Mouse (Mus musculus) G1E (cell line): ENCODE measurements around the gene F2rl3. TPM values are rescaled to one million over a fixed set of nuclear protein-coding genes. Genes with fewer than 3 reads are reported as not detected.
A peak's percentile ranks its signal among the peaks of the same experiment; 100 is the strongest.

Source experiments
- ATAC-seq: 2 replicates; pipeline ENCODE4 v1.8.0; 2016; ENCODE audit warnings: mild to moderate bottlenecking; ENCODE audit not compliant: insufficient number of reproducible peaks, poor library complexity, low FRiP score, severe bottlenecking; ENCODE audit errors: extremely low read depth
- DNase-seq: peaks from one replicate; pipeline ENCODE4 v3.0.0; 2012; ENCODE audit warnings: low spot score
- H3K27me3 ChIP-seq: 2 replicates; pipeline ENCODE4 v1.6.1; 2012; ENCODE audit warnings: mild to moderate bottlenecking, low read length, inconsistent platforms; ENCODE audit not compliant: insufficient read depth
- H3K36me3 ChIP-seq: replicated peaks from 2 replicates; pipeline ENCODE3; 2012; ENCODE audit warnings: mild to moderate bottlenecking, inconsistent platforms
- H3K4me1 ChIP-seq: 2 replicates; pipeline ENCODE4 v1.6.1; 2012; ENCODE audit warnings: low read depth, low read length, inconsistent platforms, mixed read lengths; ENCODE audit not compliant: insufficient read depth
- H3K4me3 ChIP-seq: 2 replicates; pipeline ENCODE4 v1.5.1; 2012; ENCODE audit warnings: low read depth, mild to moderate bottlenecking, inconsistent platforms, low read length, moderate library complexity, mixed read lengths
- H3K9me3 ChIP-seq: replicated peaks from 2 replicates; pipeline ENCODE4 v1.6.1; 2012; ENCODE audit warnings: inconsistent platforms
- CTCF ChIP-seq: IDR thresholded peaks from 2 replicates; pipeline ENCODE4 v1.5.1; 2012; ENCODE audit warnings: low read depth, low read length, inconsistent platforms, mixed read lengths
- GATA1 ChIP-seq: IDR thresholded peaks from 2 replicates; pipeline ENCODE4 v1.6.1; 2012; ENCODE audit warnings: borderline replicate concordance, low read length, inconsistent platforms, mixed read lengths
- GATA2 ChIP-seq: IDR thresholded peaks from 2 replicates; pipeline ENCODE4 v1.6.1; 2012; ENCODE audit warnings: low read depth, low read length, inconsistent platforms, borderline replicate concordance
- POLR2AphosphoS5 ChIP-seq: IDR thresholded peaks from 2 replicates; pipeline ENCODE4 v1.6.1; 2012; ENCODE audit warnings: low read depth, low read length, inconsistent platforms; ENCODE audit not compliant: insufficient replicate concordance
- TAL1 ChIP-seq: conservative IDR thresholded peaks from 2 replicates; pipeline ENCODE4 v1.6.1; 2012; ENCODE audit warnings: low read depth, low read length, inconsistent platforms, mixed read lengths
- polyA plus RNA-seq: library from polyadenylated mRNA; stranded (reverse); fragments of >175 nt; gene quantifications from 2 replicates; pipeline ENCODE4 v1.2.3, GENCODE M21; 2012
- total RNA-seq, 2 experiments: library from RNA; stranded (forward) in 1 of 2; stranded (reverse) in 1 of 2; fragments of 200-1000 nt in 1 of 2; fragments of >200 nt in 1 of 2; fragmentation: Nextera tagmentation in 1 of 2; gene quantifications; 2 replicates each; pipeline ENCODE4 v1.2.3; 2014 to 2017

Gene F2rl3
- total and polyA plus RNA-seq, 3 experiments = 0.05 TPM; not detected in 2

GRCm38 (mm10) chr8:72758310-72758709 is 3.4 kb upstream of the F2rl3 start:
- no peak overlapping the region for H3K4me3 ChIP-seq
- no peak for DNase-seq
- no peak for TF ChIP-seq POLR2AphosphoS5
- TF ChIP-seq GATA1 = no peak
- TF ChIP-seq CTCF = no peak
- TF ChIP-seq GATA2 = no peak
- no peak for TF ChIP-seq TAL1
- peaks cover 9% of the 10 kb centered on the region; the same call in 1 of the 2 replicates for H3K27me3 ChIP-seq
- peaks cover 4% of the 10 kb centered on the region for H3K4me1 ChIP-seq
- no peaks in the 10 kb centered on the region for H3K9me3 ChIP-seq
- peaks cover 47% of the 10 kb centered on the region for H3K36me3 ChIP-seq
- no peak for ATAC-seq

- DNase-seq = no peak
- H3K27me3 ChIP-seq = peaks cover 12% of the 10 kb centered on the region; the same call in 1 of the 2 replicates
- peaks cover 4% of the 10 kb centered on the region for H3K4me1 ChIP-seq
- H3K36me3 ChIP-seq = peaks cover 34% of the 10 kb centered on the region
- H3K9me3 ChIP-seq = no peaks in the 10 kb centered on the region
- no peak overlapping the region for H3K4me3 ChIP-seq
- no peak for TF ChIP-seq CTCF
- no peak for TF ChIP-seq GATA1
- no peak for TF ChIP-seq POLR2AphosphoS5
- TF ChIP-seq TAL1 = no peak
- TF ChIP-seq GATA2 = no peak
- no peak for ATAC-seq
These were observed 1.5 kb upstream of the F2rl3 start for GRCm38 (mm10) chr8:72760216-72760615.

GRCm38 (mm10) chr8:72762306-72762705 is 626 bp downstream of the F2rl3 start:
- Histone ChIP-seq H3K9me3 (no peaks in the 10 kb centered on the region), H3K4me3 (no peak overlapping the region), H3K27me3 (peaks cover 15% of the 10 kb centered on the region; the same call in 1 of the 2 replicates), H3K36me3 (peaks cover 14% of the 10 kb centered on the region), H3K4me1 (no peaks in the 10 kb centered on the region)
- no peak for DNase-seq
- no peak for ATAC-seq
- TF ChIP-seq TAL1 (no peak), CTCF (no peak), POLR2AphosphoS5 (no peak), GATA2 (no peak), GATA1 (no peak)

- no peaks in the 10 kb centered on the region for H3K36me3 ChIP-seq
- H3K27me3 ChIP-seq = peaks cover 15% of the 10 kb centered on the region; the same call in 1 of the 2 replicates
- H3K4me1 ChIP-seq = no peaks in the 10 kb centered on the region
- no peak for TF ChIP-seq GATA1
- DNase-seq (no peak), ATAC-seq (peak; percentile 28; the same call in 1 of the 2 replicates)
- no peak overlapping the region for H3K4me3 ChIP-seq
- no peaks in the 10 kb centered on the region for H3K9me3 ChIP-seq
These were observed 4.0 kb downstream of the F2rl3 start for GRCm38 (mm10) chr8:72765696-72766095.

GRCm38 (mm10) chr8:72766777-72767176 is 5.1 kb downstream of the F2rl3 start:
- no peak for TF ChIP-seq GATA1
- H3K4me1 ChIP-seq = no peaks in the 10 kb centered on the region
- ATAC-seq (no peak), DNase-seq (no peak)
- H3K36me3 ChIP-seq = no peaks in the 10 kb centered on the region
- H3K27me3 ChIP-seq = peaks cover 15% of the 10 kb centered on the region; the same call in 1 of the 2 replicates
- H3K9me3 ChIP-seq = no peaks in the 10 kb centered on the region
- no peak overlapping the region for H3K4me3 ChIP-seq

GRCm38 (mm10) chr8:72777797-72778196 is 16.1 kb downstream of the F2rl3 start:
- Histone ChIP-seq H3K27me3 (no peaks in the 10 kb centered on the region), H3K4me1 (no peaks in the 10 kb centered on the region), H3K9me3 (peaks cover 15% of the 10 kb centered on the region), H3K36me3 (no peaks in the 10 kb centered on the region), H3K4me3 (no peak overlapping the region)
- TF ChIP-seq CTCF (no peak), TAL1 (no peak), GATA1 (no peak), GATA2 (no peak)
- DNase-seq (no peak), ATAC-seq (no peak)

- DNase-seq (no peak), ATAC-seq (no peak)
- no peak overlapping the region for H3K4me3 ChIP-seq
- no peaks in the 10 kb centered on the region for H3K4me1 ChIP-seq
- peaks cover 15% of the 10 kb centered on the region for H3K9me3 ChIP-seq
- TF ChIP-seq GATA1 (no peak), GATA2 (no peak), TAL1 (no peak), POLR2AphosphoS5 (no peak), CTCF (no peak)
- H3K27me3 ChIP-seq = peaks cover 8% of the 10 kb centered on the region; the same call in 1 of the 2 replicates
- H3K36me3 ChIP-seq = no peaks in the 10 kb centered on the region
These were observed 19.0 kb downstream of the F2rl3 start for GRCm38 (mm10) chr8:72780644-72781043.
